Mouse (Mus musculus): ENCODE results near the gene Spata33. TPM values are rescaled to one million over a fixed set of nuclear protein-coding genes. Genes with fewer than 3 reads are reported as not detected.

The Spata33 gene
- polyA plus RNA-seq, 1 experiment from 2014 or later, result 4.8 TPM

- ATAC-seq, result no peak
- H3K4me1 ChIP-seq (ENCODE audit: insufficient read depth, low read depth, low read length), result peaks cover 4% of the 10 kb centered on the region; the same call in 1 of the 2 replicates
- no peaks in the 10 kb centered on the region for H3K36me3 ChIP-seq (ENCODE audit: insufficient read depth, low read length)
- WGBS, result 87% methylated on average over 10 of the region's 10 CpGs
- 0 out of 2 replicates have a peak, but pooled peaks cover 7% of the 10 kb centered on the region for H3K27me3 ChIP-seq (replicated peaks; ENCODE audit: insufficient read depth, low read length)
- DNase-seq (ENCODE audit: low spot score), result no peak
- H3K27ac ChIP-seq (ENCODE audit: low read length), result no peak overlapping the region
- no peak overlapping the region for H3K4me3 ChIP-seq (ENCODE audit: low read depth, low read length)
- no peak overlapping the region for H3K9ac ChIP-seq (replicated peaks; ENCODE audit: low read depth)
- no peak overlapping the region for H3K4me2 ChIP-seq (replicated peaks; ENCODE audit: low read depth, low read length)
- TF ChIP-seq EP300 (IDR thresholded peaks at IDR 0.05) (no peak), CTCF (IDR thresholded peaks at IDR 0.05) (no peak)
- H3K9me3 ChIP-seq (ENCODE audit: low read length), result no peaks in the 10 kb centered on the region
Observed at GRCm38 (mm10) chr8:123239398-123239797, 26.8 kb downstream of the Spata33 start.

GRCm38 (mm10) chr8:123242107-123242923 lies 29.7 kb downstream of the Spata33 start:
- Histone ChIP-seq H3K9ac (replicated peaks; ENCODE audit: low read depth) (no peak overlapping the region), H3K36me3 (ENCODE audit: insufficient read depth, low read length) (peaks cover 25% of the 10 kb centered on the region), H3K27me3 (replicated peaks; ENCODE audit: insufficient read depth, low read length) (no peaks in the 10 kb centered on the region), H3K4me1 (ENCODE audit: insufficient read depth, low read depth, low read length) (no peaks in the 10 kb centered on the region), H3K4me2 (replicated peaks; ENCODE audit: low read depth, low read length) (no peak overlapping the region), H3K27ac (ENCODE audit: low read length) (no peak overlapping the region), H3K9me3 (ENCODE audit: low read length) (no peaks in the 10 kb centered on the region), H3K4me3 (ENCODE audit: low read depth, low read length) (no peak overlapping the region)
- DNase-seq (ENCODE audit: low spot score) (no peak), ATAC-seq (no peak)
- 77% methylated on average over 7 of the region's 7 CpGs for WGBS
- TF ChIP-seq EP300 (IDR thresholded peaks at IDR 0.05), result no peak
- TF ChIP-seq CTCF (IDR thresholded peaks at IDR 0.05), result no peak

GRCm38 (mm10) chr8:123243053-123243452 lies 30.4 kb downstream of the Spata33 start:
- H3K36me3 ChIP-seq (ENCODE audit: insufficient read depth, low read length), result peaks cover 33% of the 10 kb centered on the region

GRCm38 (mm10) chr8:123244382-123244781 lies 31.8 kb downstream of the Spata33 start:
- 95% methylated on average over 4 of the region's 4 CpGs for WGBS

More at GRCm38 (mm10) chr8:123243053-123243452, 30.4 kb downstream of the Spata33 start:
- DNase-seq (ENCODE audit: low spot score) (no peak), ATAC-seq (no peak)
- Histone ChIP-seq H3K27ac (ENCODE audit: low read length) (no peak overlapping the region), H3K4me2 (replicated peaks; ENCODE audit: low read depth, low read length) (no peak overlapping the region), H3K9me3 (ENCODE audit: low read length) (no peaks in the 10 kb centered on the region), H3K4me1 (ENCODE audit: insufficient read depth, low read depth, low read length) (no peaks in the 10 kb centered on the region), H3K9ac (replicated peaks; ENCODE audit: low read depth) (no peak overlapping the region), H3K4me3 (ENCODE audit: low read depth, low read length) (no peak overlapping the region), H3K27me3 (replicated peaks; ENCODE audit: insufficient read depth, low read length) (no peaks in the 10 kb centered on the region)
- 67% methylated on average over 11 of the region's 11 CpGs for WGBS
- TF ChIP-seq CTCF (IDR thresholded peaks at IDR 0.05) (no peak; the same call in 1 of the 2 replicates), EP300 (IDR thresholded peaks at IDR 0.05) (no peak)

GRCm38 (mm10) chr8:123245543-123245942 lies 32.9 kb downstream of the Spata33 start:
- Histone ChIP-seq H3K27me3 (replicated peaks; ENCODE audit: insufficient read depth, low read length) (no peaks in the 10 kb centered on the region), H3K4me2 (replicated peaks; ENCODE audit: low read depth, low read length) (no peak overlapping the region), H3K9me3 (ENCODE audit: low read length) (no peaks in the 10 kb centered on the region), H3K9ac (replicated peaks; ENCODE audit: low read depth) (no peak overlapping the region), H3K27ac (ENCODE audit: low read length) (no peak overlapping the region), H3K4me3 (ENCODE audit: low read depth, low read length) (no peak overlapping the region), H3K36me3 (ENCODE audit: insufficient read depth, low read length) (peaks cover 45% of the 10 kb centered on the region), H3K4me1 (ENCODE audit: insufficient read depth, low read depth, low read length) (no peaks in the 10 kb centered on the region)
- 84% methylated on average over 12 of the region's 12 CpGs for WGBS
- ATAC-seq (no peak), DNase-seq (ENCODE audit: low spot score) (no peak)
- TF ChIP-seq CTCF (IDR thresholded peaks at IDR 0.05), result no peak
- TF ChIP-seq EP300 (IDR thresholded peaks at IDR 0.05), result no peak

More at GRCm38 (mm10) chr8:123244382-123244781, 31.8 kb downstream of the Spata33 start:
- H3K4me2 ChIP-seq (replicated peaks; ENCODE audit: low read depth, low read length), result no peak overlapping the region
- H3K9me3 ChIP-seq (ENCODE audit: low read length), result no peaks in the 10 kb centered on the region
- H3K9ac ChIP-seq (replicated peaks; ENCODE audit: low read depth), result no peak overlapping the region
- no peak overlapping the region for H3K27ac ChIP-seq (ENCODE audit: low read length)
- TF ChIP-seq EP300 (IDR thresholded peaks at IDR 0.05) (no peak), CTCF (IDR thresholded peaks at IDR 0.05) (no peak)
- no peaks in the 10 kb centered on the region for H3K27me3 ChIP-seq (replicated peaks; ENCODE audit: insufficient read depth, low read length)
- DNase-seq (ENCODE audit: low spot score), result no peak
- no peak overlapping the region for H3K4me3 ChIP-seq (ENCODE audit: low read depth, low read length)
- peaks cover 45% of the 10 kb centered on the region for H3K36me3 ChIP-seq (ENCODE audit: insufficient read depth, low read length)
- no peak for ATAC-seq
- H3K4me1 ChIP-seq (ENCODE audit: insufficient read depth, low read depth, low read length), result no peaks in the 10 kb centered on the region

GRCm38 (mm10) chr8:123247748-123248147 lies 35.1 kb downstream of the Spata33 start:
- TF ChIP-seq CTCF (IDR thresholded peaks at IDR 0.05) (no peak), EP300 (IDR thresholded peaks at IDR 0.05) (no peak)
- ATAC-seq (no peak), DNase-seq (ENCODE audit: low spot score) (no peak)
- Histone ChIP-seq H3K4me3 (ENCODE audit: low read depth, low read length) (no peak overlapping the region), H3K36me3 (ENCODE audit: insufficient read depth, low read length) (peaks cover 45% of the 10 kb centered on the region), H3K4me1 (ENCODE audit: insufficient read depth, low read depth, low read length) (peaks cover under 1% of the 10 kb centered on the region; the same call in 1 of the 2 replicates), H3K27me3 (replicated peaks; ENCODE audit: insufficient read depth, low read length) (no peaks in the 10 kb centered on the region), H3K9ac (replicated peaks; ENCODE audit: low read depth) (no peak overlapping the region), H3K9me3 (ENCODE audit: low read length) (no peaks in the 10 kb centered on the region), H3K27ac (ENCODE audit: low read length) (no peak overlapping the region), H3K4me2 (replicated peaks; ENCODE audit: low read depth, low read length) (no peak overlapping the region)
- WGBS, result 96% methylated on average over 6 of the region's 6 CpGs
